Mouse (Mus musculus): ENCODE results near the gene Stx16. TPM values are rescaled to one million over a fixed set of nuclear protein-coding genes. Genes with fewer than 3 reads are reported as not detected.

The Stx16 gene
- polyA plus RNA-seq, 1 experiment, result 1.2 TPM

- H3K36me3 ChIP-seq (ENCODE audit: control insufficient read depth), result peaks cover 20% of the 10 kb centered on the region
- H3K9me3 ChIP-seq (ENCODE audit: control insufficient read depth, low read length), result no peaks in the 10 kb centered on the region
- no peak overlapping the region for H3K4me3 ChIP-seq (replicated peaks)
- TF ChIP-seq TAL1 (IDR thresholded peaks at IDR 0.05; ENCODE audit: low read length) (no peak), GATA1 (IDR thresholded peaks at IDR 0.05; ENCODE audit: low read length) (no peak)
- H3K4me1 ChIP-seq (ENCODE audit: control insufficient read depth), result no peaks in the 10 kb centered on the region
- no peaks in the 10 kb centered on the region for H3K27me3 ChIP-seq (ENCODE audit: control insufficient read depth)
These were observed 26.3 kb downstream of the Stx16 start for GRCm38 (mm10) chr2:174102399-174102798.

DNA sequence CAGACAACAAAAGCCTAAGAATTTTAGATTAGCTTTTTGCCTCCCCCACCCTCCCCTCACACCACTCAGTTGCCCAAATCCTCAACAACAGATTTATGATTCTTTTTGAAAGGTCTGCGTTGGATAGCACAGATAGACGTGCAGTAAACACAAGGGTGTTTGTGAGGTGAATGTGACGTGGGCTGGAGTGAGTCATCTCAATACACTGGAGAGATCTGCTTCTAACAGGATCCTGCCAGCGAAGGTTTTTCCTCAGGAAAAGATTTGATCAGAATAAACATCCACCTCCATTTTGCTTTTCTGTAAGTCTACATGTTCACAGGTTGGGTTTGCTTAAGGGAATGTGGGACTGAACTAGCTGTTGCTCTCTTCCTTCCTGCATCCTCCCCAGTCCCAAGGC lies 27.4 kb downstream of the Stx16 start:
- H3K4me3 ChIP-seq (replicated peaks), result no peak overlapping the region
- H3K9me3 ChIP-seq (ENCODE audit: control insufficient read depth, low read length), result no peaks in the 10 kb centered on the region
- H3K36me3 ChIP-seq (ENCODE audit: control insufficient read depth), result peaks cover 13% of the 10 kb centered on the region
- TF ChIP-seq TAL1 (IDR thresholded peaks at IDR 0.05; ENCODE audit: low read length), result no peak
- TF ChIP-seq GATA1 (IDR thresholded peaks at IDR 0.05; ENCODE audit: low read length), result no peak
- H3K4me1 ChIP-seq (ENCODE audit: control insufficient read depth), result no peaks in the 10 kb centered on the region
- H3K27me3 ChIP-seq (ENCODE audit: control insufficient read depth), result no peaks in the 10 kb centered on the region

- Histone ChIP-seq H3K9me3 (ENCODE audit: control insufficient read depth, low read length) (no peaks in the 10 kb centered on the region), H3K4me1 (ENCODE audit: control insufficient read depth) (peaks cover 21% of the 10 kb centered on the region), H3K27me3 (ENCODE audit: control insufficient read depth) (no peaks in the 10 kb centered on the region), H3K36me3 (ENCODE audit: control insufficient read depth) (no peaks in the 10 kb centered on the region; the same call in 1 of the 2 replicates), H3K4me3 (replicated peaks) (no peak overlapping the region)
- TF ChIP-seq GATA1 (IDR thresholded peaks at IDR 0.05; ENCODE audit: low read length), result no peak
- no peak for TF ChIP-seq TAL1 (IDR thresholded peaks at IDR 0.05; ENCODE audit: low read length)
These were observed 31.3 kb downstream of the Stx16 start for GRCm38 (mm10) chr2:174107375-174107774.

GRCm38 (mm10) chr2:174109991-174110782 lies 34.1 kb downstream of the Stx16 start, which contains the start of gene Npepl1:
TSS of gene Npepl1 (plus strand) at chr2:174110349.
- Histone ChIP-seq H3K36me3 (ENCODE audit: control insufficient read depth) (peaks cover 16% of the 10 kb centered on the region), H3K4me3 (replicated peaks) (peak within 1 kb of the TSS; percentile 67), H3K9me3 (ENCODE audit: control insufficient read depth, low read length) (no peaks in the 10 kb centered on the region), H3K4me1 (ENCODE audit: control insufficient read depth) (peaks cover 21% of the 10 kb centered on the region), H3K27me3 (ENCODE audit: control insufficient read depth) (no peaks in the 10 kb centered on the region)
- no peak for TF ChIP-seq GATA1 (IDR thresholded peaks at IDR 0.05; ENCODE audit: low read length)
- no peak for TF ChIP-seq TAL1 (IDR thresholded peaks at IDR 0.05; ENCODE audit: low read length)

DNA sequence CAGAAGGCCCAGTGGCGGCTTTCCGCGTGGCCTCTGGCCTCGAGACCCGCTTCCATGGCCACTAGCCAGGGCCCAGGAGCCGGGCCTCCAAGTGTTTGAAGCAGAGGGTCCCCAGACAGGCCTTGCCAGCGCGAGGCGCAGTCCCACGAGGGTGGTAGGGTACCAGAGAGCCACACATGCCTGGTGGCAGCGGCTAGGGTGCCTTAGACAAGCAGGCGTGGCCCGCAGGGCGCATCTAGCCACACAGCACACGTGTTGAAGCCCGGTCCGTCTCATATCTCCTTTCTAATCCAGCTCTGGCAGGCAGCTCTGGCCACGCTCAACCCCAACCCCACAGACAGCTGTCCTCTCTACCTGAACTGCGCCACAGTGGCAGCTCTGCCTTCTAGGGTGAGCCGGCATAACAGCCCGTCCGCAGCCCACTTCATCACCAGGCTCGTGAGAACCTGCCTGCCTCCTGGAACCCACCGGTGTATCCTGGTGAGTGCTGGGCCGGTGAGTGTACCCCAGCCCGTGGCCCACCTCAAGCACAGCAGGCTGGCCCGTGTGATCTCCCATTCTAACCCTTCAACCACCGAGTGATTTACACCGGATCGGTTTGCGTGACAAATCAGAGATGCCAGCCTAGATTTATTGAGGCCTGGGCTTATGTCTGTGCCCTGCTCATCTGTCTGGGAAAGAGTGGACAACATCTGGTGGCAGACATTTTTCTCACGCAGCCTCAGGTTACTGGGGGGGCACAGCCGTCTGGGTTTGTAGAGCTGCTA lies 34.9 kb downstream of the Stx16 start:
- Histone ChIP-seq H3K36me3 (ENCODE audit: control insufficient read depth) (peaks cover 24% of the 10 kb centered on the region), H3K9me3 (ENCODE audit: control insufficient read depth, low read length) (no peaks in the 10 kb centered on the region), H3K27me3 (ENCODE audit: control insufficient read depth) (no peaks in the 10 kb centered on the region), H3K4me3 (replicated peaks) (peak overlapping the region; percentile 67), H3K4me1 (ENCODE audit: control insufficient read depth) (peaks cover 21% of the 10 kb centered on the region)
- TF ChIP-seq GATA1 (IDR thresholded peaks at IDR 0.05; ENCODE audit: low read length) (no peak), TAL1 (IDR thresholded peaks at IDR 0.05; ENCODE audit: low read length) (no peak)

DNA sequence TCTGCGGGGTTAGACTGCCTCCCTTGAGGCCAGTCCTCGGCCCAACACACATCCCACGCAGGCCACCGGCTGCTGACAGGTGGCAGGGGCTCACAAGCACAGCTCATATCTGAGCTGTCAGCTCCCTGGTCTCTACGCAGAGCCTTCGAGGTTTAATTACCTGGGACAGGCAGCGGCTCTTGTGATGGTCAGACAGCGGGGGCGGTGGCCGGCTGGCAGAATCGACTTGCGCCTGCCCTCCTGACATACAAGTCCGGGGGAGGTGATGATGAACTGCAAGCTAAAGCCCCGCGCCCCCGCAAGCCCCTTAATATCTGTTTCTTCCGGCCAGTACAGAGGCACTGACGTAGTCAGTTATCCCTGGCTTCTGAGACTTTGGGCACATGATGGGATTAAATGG lies 36.8 kb downstream of the Stx16 start:
- TF ChIP-seq GATA1 (IDR thresholded peaks at IDR 0.05; ENCODE audit: low read length) (no peak), TAL1 (IDR thresholded peaks at IDR 0.05; ENCODE audit: low read length) (no peak)
- peaks cover 32% of the 10 kb centered on the region for H3K36me3 ChIP-seq (ENCODE audit: control insufficient read depth)
- H3K4me3 ChIP-seq (replicated peaks), result no peak overlapping the region
- no peaks in the 10 kb centered on the region for H3K9me3 ChIP-seq (ENCODE audit: control insufficient read depth, low read length)
- peaks cover 21% of the 10 kb centered on the region for H3K4me1 ChIP-seq (ENCODE audit: control insufficient read depth)
- H3K27me3 ChIP-seq (ENCODE audit: control insufficient read depth), result no peaks in the 10 kb centered on the region

GRCm38 (mm10) chr2:174114148-174114864 lies 38.2 kb downstream of the Stx16 start:
- peaks cover 21% of the 10 kb centered on the region for H3K4me1 ChIP-seq (ENCODE audit: control insufficient read depth)
- H3K36me3 ChIP-seq (ENCODE audit: control insufficient read depth), result peaks cover 43% of the 10 kb centered on the region
- no peaks in the 10 kb centered on the region for H3K27me3 ChIP-seq (ENCODE audit: control insufficient read depth)
- no peak overlapping the region for H3K4me3 ChIP-seq (replicated peaks)
- TF ChIP-seq GATA1 (IDR thresholded peaks at IDR 0.05; ENCODE audit: low read length) (no peak), TAL1 (IDR thresholded peaks at IDR 0.05; ENCODE audit: low read length) (no peak)
- H3K9me3 ChIP-seq (ENCODE audit: control insufficient read depth, low read length), result no peaks in the 10 kb centered on the region

GRCm38 (mm10) chr2:174116929-174117328 lies 40.8 kb downstream of the Stx16 start:
- TF ChIP-seq TAL1 (IDR thresholded peaks at IDR 0.05; ENCODE audit: low read length) (no peak), GATA1 (IDR thresholded peaks at IDR 0.05; ENCODE audit: low read length) (no peak)
- peaks cover 69% of the 10 kb centered on the region for H3K36me3 ChIP-seq (ENCODE audit: control insufficient read depth)
- H3K4me1 ChIP-seq (ENCODE audit: control insufficient read depth), result peaks cover 1% of the 10 kb centered on the region
- H3K9me3 ChIP-seq (ENCODE audit: control insufficient read depth, low read length), result no peaks in the 10 kb centered on the region
- H3K27me3 ChIP-seq (ENCODE audit: control insufficient read depth), result no peaks in the 10 kb centered on the region
- no peak overlapping the region for H3K4me3 ChIP-seq (replicated peaks)

DNA sequence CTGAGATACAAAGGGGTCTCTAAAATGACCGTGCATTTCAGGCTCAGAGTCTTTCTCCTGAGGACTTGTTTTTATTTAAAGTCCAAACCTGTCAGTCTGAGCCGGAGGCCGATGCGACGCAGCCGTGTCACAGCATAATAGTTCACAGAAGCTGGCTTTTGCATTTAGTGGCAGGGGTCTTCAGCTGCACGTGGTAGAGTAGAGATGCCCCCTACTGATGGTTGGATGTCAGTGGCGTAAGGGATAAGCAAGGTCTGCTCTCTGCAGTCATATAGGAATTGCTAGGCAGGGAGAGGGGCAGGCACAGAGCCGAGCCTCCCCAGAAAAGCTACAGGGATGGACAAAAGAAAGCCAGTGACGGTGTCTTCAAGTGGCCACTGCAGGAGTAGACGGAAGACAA lies 42.0 kb downstream of the Stx16 start:
- TF ChIP-seq GATA1 (IDR thresholded peaks at IDR 0.05; ENCODE audit: low read length) (no peak), TAL1 (IDR thresholded peaks at IDR 0.05; ENCODE audit: low read length) (no peak)
- Histone ChIP-seq H3K9me3 (ENCODE audit: control insufficient read depth, low read length) (no peaks in the 10 kb centered on the region), H3K36me3 (ENCODE audit: control insufficient read depth) (peaks cover 78% of the 10 kb centered on the region), H3K4me1 (ENCODE audit: control insufficient read depth) (no peaks in the 10 kb centered on the region), H3K4me3 (replicated peaks) (no peak overlapping the region), H3K27me3 (ENCODE audit: control insufficient read depth) (no peaks in the 10 kb centered on the region)

Measured in erythroblast, embryonic 14.5 days (primary cell).